Mouse (Mus musculus) heart, adult 2 months (tissue): Measurements from ENCODE around the gene Tmem30b.

Experiments used
- CTCF ChIP-seq: fragments of 200-600 bp; IDR thresholded peaks from 2 replicates; pipeline ENCODE4 v1.8.1; 2022; ENCODE audit warnings: antibody characterized with exemption, mild to moderate bottlenecking, moderate library complexity
- EP300 ChIP-seq: fragments of 200-500 bp; IDR thresholded peaks from 2 replicates; pipeline ENCODE4 v1.6.1; 2011; ENCODE audit warnings: low read depth, low read length, control low read depth; ENCODE audit not compliant: insufficient read depth

DNA sequence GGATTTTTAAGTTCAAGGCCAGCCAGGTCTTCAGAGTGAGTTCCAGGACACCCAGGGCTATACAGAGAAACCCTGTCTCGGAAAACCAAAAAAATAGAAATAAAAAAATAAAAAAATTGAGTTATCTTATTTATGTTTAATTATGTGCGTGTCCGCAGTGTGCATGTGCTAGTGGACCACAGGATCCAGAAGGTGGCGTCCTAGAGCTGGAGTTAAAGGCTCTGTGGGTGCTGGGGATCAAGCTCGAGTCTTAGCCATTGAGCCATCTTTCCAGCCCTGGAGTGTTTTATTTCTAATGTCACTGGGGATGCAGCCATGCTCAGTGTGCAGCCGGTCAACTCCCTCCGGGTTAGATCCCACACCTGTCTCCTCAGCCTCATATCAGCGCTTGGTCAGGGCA lies 29.7 kb downstream of the Tmem30b start:
- TF ChIP-seq CTCF (no peak), EP300 (no peak)
